Mouse (Mus musculus) C2C12 (cell line): ENCODE measurements around the gene Zfp663.

Experiments used
- CTCF ChIP-seq: IDR thresholded peaks from one replicate; pipeline ENCODE4 v1.5.1; 2011; ENCODE audit not compliant: control insufficient read depth, insufficient read depth, insufficient read length
- FOSL1 ChIP-seq: IDR thresholded peaks from one replicate; pipeline ENCODE4 v1.8.0; 2011; ENCODE audit warnings: mild to moderate bottlenecking, low read length; ENCODE audit not compliant: poor library complexity, insufficient read depth, severe bottlenecking
- MAX ChIP-seq: IDR thresholded peaks from one replicate; pipeline ENCODE4 v1.6.1; 2011; ENCODE audit warnings: mild to moderate bottlenecking, control low read depth
- MYOG ChIP-seq: IDR thresholded peaks from one replicate; pipeline ENCODE4 v1.6.1; 2011; ENCODE audit not compliant: control insufficient read depth, insufficient read length; ENCODE audit errors: extremely low read depth
- USF1 ChIP-seq: IDR thresholded peaks from one replicate; pipeline ENCODE4 v1.6.1; 2011; ENCODE audit warnings: low read depth, mild to moderate bottlenecking, control low read depth, moderate library complexity

DNA sequence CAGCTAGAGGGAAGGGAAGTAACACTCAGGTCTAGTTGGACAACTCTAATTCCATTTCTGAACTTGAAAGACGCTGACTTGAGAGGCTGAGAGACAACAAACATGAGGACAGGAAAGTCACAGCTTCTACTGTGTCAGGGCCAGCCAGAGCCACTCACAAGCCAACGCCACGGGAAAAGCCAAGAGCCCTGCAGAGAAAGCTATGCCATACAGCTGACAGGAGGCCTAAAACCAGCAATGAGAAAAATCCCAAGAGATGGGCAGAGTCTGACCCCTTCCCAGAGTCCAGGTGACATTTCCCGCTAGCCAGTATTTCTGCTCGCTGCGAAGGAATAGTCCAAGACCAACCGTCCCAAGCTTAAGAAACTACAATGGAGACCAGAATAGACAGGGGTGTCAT is 49.6 kb downstream of the Zfp663 start:
- TF ChIP-seq CTCF (no peak), USF1 (no peak), FOSL1 (no peak), MYOG (no peak), MAX (no peak)
